Mouse (Mus musculus) heart, embryonic 14.5 days (tissue): ENCODE measurements at regions not wholly inside any gene's neighbourhood (a gene's known extent, or its start where the extent isn't known, plus 50 kb on each side); places are given as distances from the start of the nearest gene placed in this dataset.

Experiments used
- ATAC-seq: fragments of 200-750 bp; cut with Nextera tagmentation; 2 replicates; pipeline ENCODE4 v1.8.0; 2017; ENCODE audit warnings: low read depth, moderate TSS enrichment; ENCODE audit not compliant: insufficient number of reproducible peaks, insufficient read depth, low FRiP score
- H3K27ac ChIP-seq, 2 experiments: fragments of 200-500 bp in 1 of 2; fragments of 300-500 bp in 1 of 2; sonication (generic) in 1 of 2; replicated peaks in 1 of 2; 2 replicates each; pipeline ENCODE4 v1.5.1; 2012 to 2014; ENCODE audit warnings: low read depth in 2 of 2, low read length in 2 of 2, control low read depth in 1 of 2, mild to moderate bottlenecking in 1 of 2, mixed read lengths in 1 of 2; ENCODE audit not compliant: control insufficient read depth in 1 of 2, insufficient read depth in 1 of 2
- H3K27me3 ChIP-seq: fragments of 300-500 bp; sonication (generic); 2 replicates; pipeline ENCODE4 v1.6.1; 2014; ENCODE audit warnings: mild to moderate bottlenecking, low read length, control low read depth; ENCODE audit not compliant: control insufficient read depth, insufficient read depth
- H3K36me3 ChIP-seq: fragments of 300-500 bp; sonication (generic); 2 replicates; pipeline ENCODE4 v1.6.1; 2014; ENCODE audit warnings: mild to moderate bottlenecking, control low read depth, low read length, mixed read lengths; ENCODE audit not compliant: control insufficient read depth, insufficient read depth
- H3K4me1 ChIP-seq, 2 experiments: fragments of 200-500 bp in 1 of 2; fragments of 300-500 bp in 1 of 2; sonication (generic) in 1 of 2; 2 replicates each; pipeline ENCODE4 v1.6.1; 2012 to 2014; ENCODE audit warnings: low read length in 2 of 2, control low read depth in 1 of 2, mixed read lengths in 1 of 2; ENCODE audit not compliant: control insufficient read depth in 2 of 2, insufficient read depth in 2 of 2
- H3K4me2 ChIP-seq: fragments of 300-500 bp; sonication (generic); 2 replicates; pipeline ENCODE4 v1.6.1; 2014; ENCODE audit warnings: mild to moderate bottlenecking, low read length
- H3K4me3 ChIP-seq, 2 experiments: fragments of 200-500 bp in 1 of 2; fragments of 300-500 bp in 1 of 2; sonication (generic) in 1 of 2; 2 replicates each; pipeline ENCODE4 v1.5.1; 2012 to 2014; ENCODE audit warnings: low read length in 2 of 2, mild to moderate bottlenecking in 2 of 2, control low read depth in 1 of 2, low read depth in 1 of 2, moderate library complexity in 1 of 2; ENCODE audit not compliant: control insufficient read depth in 1 of 2, insufficient read depth in 1 of 2
- H3K9ac ChIP-seq: fragments of 300-500 bp; sonication (generic); 2 replicates; pipeline ENCODE4 v1.6.1; 2014; ENCODE audit warnings: mild to moderate bottlenecking, low read length
- H3K9me3 ChIP-seq: fragments of 300-500 bp; sonication (generic); 2 replicates; pipeline ENCODE4 v1.6.1; 2016; ENCODE audit warnings: low read length, control low read depth; ENCODE audit not compliant: control insufficient read depth
- WGBS: fragments of 180-500 bp; shearing (Covaris S2); extraction: QIAGEN DNeasy Blood & Tissue Kit; methylation state at CpG from one replicate; pipeline ENCODE4 v1.1.7; 2014; 5-methylcytosine and 5-hydroxymethylcytosine counted together

DNA sequence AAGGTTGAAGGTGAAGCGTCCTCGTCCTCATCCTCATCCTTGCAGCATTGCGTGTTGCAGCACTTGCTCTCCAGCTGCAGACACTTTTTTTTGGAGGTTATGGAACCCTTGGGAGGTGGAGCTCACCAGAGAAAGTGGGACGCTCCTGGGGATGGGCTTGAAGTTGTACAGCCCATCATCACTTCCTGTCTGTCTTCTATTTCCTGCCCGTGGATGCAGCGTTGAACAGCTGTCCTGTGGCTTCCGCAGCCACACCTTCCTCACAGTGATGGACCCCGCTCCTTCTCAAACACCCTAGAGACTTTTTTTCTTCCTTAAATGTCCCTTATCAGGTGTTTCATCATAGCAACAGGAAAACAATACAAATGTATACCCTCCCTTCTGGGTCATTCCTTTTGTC, 171.5 kb upstream of the Sdk2 start:
- Histone ChIP-seq H3K4me3 (no peak overlapping the region), H3K4me2 (no peak overlapping the region), H3K27ac (no peak overlapping the region), H3K4me1 (no peaks in the 10 kb centered on the region), H3K36me3 (no peaks in the 10 kb centered on the region), H3K9ac (no peak overlapping the region), H3K27me3 (no peaks in the 10 kb centered on the region), H3K9me3 (peaks cover 4% of the 10 kb centered on the region; the same call in 1 of the 2 replicates)
- ATAC-seq: no peak
- 71% methylated on average over 8 of the region's 8 CpGs for WGBS

DNA sequence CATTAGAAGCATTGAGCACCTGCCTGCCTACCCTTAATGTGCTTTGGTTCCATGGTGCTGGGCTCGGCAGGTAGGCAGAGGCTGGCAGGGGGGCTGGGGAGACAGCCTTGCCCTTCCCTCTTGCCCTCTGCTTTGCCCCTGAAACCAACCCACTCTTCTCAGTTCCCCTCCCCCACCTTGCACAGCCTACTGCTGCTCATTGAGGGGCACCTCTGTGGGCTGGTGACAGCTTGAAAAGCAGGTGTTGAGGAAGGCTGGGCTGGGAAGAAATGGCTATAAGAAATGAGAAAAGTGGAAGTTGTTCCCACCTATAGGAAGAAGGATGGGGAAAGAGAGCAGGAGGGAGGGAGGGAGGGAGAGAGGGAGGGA, 167.7 kb upstream of the Sdk2 start:
- Histone ChIP-seq H3K27me3 (no peaks in the 10 kb centered on the region), H3K4me3 (no peak overlapping the region), H3K27ac (no peak overlapping the region), H3K9me3 (peaks cover 4% of the 10 kb centered on the region; the same call in 1 of the 2 replicates), H3K4me2 (no peak overlapping the region), H3K4me1 (peaks cover 0 to 3% of the 10 kb centered on the region in 2 experiments; a peak in 1 of 4 replicates), H3K36me3 (no peaks in the 10 kb centered on the region), H3K9ac (no peak overlapping the region)
- WGBS: 67% methylated on average over 1 of the region's 1 CpGs
- ATAC-seq: no peak

DNA sequence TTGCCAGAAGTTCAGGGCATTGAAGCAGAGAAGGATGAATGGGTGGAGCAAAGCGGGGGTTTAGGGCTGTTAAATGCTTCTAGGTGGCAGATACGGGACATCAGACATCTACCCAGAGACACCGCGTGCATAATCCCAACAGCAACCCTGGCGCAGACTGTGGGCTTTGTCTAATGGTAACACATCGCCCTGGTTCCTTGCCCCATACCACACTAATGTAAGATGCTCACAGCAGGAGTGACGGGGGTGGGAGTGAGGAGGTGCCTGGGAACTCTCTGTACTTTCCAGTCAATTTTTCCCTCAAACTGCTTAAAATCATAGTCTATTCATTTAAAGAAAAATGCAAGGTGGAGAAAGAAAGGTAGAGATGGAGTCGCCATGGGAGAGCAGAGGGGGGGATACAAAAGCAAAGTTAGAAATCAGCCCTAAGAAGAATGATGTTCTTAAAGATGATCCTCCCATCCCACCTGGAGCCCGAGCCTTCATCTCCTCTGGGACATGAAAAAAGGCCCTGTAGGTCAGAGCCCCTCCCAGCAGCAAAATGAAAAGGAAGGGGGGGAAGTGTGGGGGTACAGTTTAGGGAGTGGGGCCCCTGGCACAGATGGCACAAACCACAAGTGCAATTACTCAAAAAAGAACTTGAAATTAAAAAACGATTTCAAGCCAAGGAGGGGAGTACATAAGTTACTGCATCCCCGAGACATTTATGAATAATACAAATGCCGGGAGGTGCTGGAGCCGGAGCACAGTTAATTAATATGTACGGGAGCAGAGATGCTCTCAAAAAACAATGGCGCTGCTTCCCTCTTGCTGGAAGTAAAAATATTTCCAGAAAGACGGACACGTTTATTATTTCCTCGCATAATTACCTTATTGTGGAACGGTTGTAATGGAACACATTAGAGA, 167.0 kb upstream of the Sdk2 start:
- ATAC-seq: no peak
- H3K36me3 ChIP-seq: no peaks in the 10 kb centered on the region
- WGBS: 84% methylated on average over 19 of the region's 19 CpGs
- peaks cover 0 to 3% of the 10 kb centered on the region in 2 experiments; a peak in 1 of 4 replicates for H3K4me1 ChIP-seq
- H3K4me2 ChIP-seq: no peak overlapping the region
- no peak overlapping the region for H3K4me3 ChIP-seq
- no peak overlapping the region for H3K27ac ChIP-seq
- H3K9ac ChIP-seq: no peak overlapping the region
- no peaks in the 10 kb centered on the region for H3K27me3 ChIP-seq
- H3K9me3 ChIP-seq: peaks cover 4% of the 10 kb centered on the region; the same call in 1 of the 2 replicates

DNA sequence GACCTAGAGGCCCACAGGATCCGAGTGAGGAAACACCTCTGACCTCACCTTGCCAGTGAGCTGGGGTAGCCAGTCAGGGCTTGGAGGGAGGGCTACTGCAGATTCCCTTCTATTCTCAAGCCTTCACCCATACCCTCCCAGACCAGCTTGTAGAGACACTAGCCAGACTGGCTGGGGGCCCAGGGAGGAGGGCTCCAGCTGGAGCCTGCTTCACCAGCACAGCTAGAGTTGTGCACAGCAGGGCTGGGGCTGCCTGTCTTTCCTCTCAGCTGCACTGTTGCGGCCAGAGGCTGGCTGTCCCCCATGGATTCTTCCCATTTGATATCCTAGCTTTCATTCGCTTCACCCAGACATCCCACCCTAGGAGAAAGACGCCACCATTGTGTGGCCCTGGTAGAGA, 165.0 kb upstream of the Sdk2 start:
- H3K4me1 ChIP-seq: peaks cover 0 to 3% of the 10 kb centered on the region in 2 experiments; a peak in 1 of 4 replicates
- no peaks in the 10 kb centered on the region for H3K36me3 ChIP-seq
- 79% methylated on average over 4 of the region's 4 CpGs for WGBS
- H3K9me3 ChIP-seq: peaks cover 4% of the 10 kb centered on the region; the same call in 1 of the 2 replicates
- H3K9ac ChIP-seq: no peak overlapping the region
- ATAC-seq: no peak
- H3K4me2 ChIP-seq: no peak overlapping the region
- H3K4me3 ChIP-seq: no peak overlapping the region
- H3K27me3 ChIP-seq: no peaks in the 10 kb centered on the region
- no peak overlapping the region for H3K27ac ChIP-seq

DNA sequence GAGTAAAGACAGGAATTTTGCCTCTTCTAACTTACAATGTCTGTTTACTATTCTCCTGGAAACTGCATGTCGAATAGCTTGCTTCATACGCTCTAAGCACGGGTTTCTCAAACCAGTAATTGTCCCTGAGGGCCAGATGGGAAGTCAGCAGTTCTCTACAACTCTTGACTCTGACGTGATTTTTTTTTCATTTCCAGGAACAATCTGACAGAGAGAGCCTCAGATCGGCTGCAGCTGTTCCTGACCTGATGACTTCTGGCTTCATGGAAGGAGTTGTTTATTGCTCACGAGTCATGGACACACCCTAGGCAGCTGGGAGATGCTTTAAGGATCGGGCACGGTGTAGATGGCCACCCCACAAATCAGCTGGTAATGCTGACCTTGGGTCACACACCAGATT, 162.9 kb upstream of the Sdk2 start:
- Histone ChIP-seq H3K9ac (no peak overlapping the region), H3K4me2 (no peak overlapping the region), H3K4me1 (peaks cover 0 to 3% of the 10 kb centered on the region in 2 experiments; a peak in 1 of 4 replicates), H3K27me3 (no peaks in the 10 kb centered on the region), H3K4me3 (no peak overlapping the region), H3K27ac (no peak overlapping the region), H3K9me3 (no peaks in the 10 kb centered on the region), H3K36me3 (no peaks in the 10 kb centered on the region)
- no peak for ATAC-seq
- WGBS: 65% methylated on average over 8 of the region's 8 CpGs

DNA sequence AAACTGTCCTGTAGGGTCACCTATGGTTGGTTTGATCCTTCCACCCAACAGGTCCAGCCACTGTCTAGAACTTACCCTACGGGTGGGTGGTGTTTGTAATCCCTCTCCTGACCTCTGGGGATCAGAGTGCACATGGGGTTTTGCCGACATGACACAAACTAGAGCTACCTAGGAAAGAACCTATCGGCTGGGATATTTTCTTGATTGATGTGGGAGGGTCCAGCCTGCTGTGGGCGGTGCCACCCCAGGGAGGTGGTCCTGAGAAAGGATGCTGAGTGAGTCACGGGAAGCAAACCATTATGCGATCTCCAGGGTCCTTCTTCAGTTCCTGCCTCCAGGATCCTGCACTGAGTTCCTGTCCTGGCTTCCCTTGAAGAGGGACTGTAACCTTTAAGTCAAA, 162.3 kb upstream of the Sdk2 start:
- peak overlapping the region in 1 of 2 experiments; percentile 36; a peak in 2 of 4 replicates for H3K27ac ChIP-seq
- H3K9ac ChIP-seq: no peak overlapping the region
- ATAC-seq: no peak
- H3K4me3 ChIP-seq: no peak overlapping the region
- no peak overlapping the region for H3K4me2 ChIP-seq
- no peaks in the 10 kb centered on the region for H3K27me3 ChIP-seq
- WGBS: 80% methylated on average over 6 of the region's 6 CpGs
- peaks cover 0 to 3% of the 10 kb centered on the region in 2 experiments; a peak in 1 of 4 replicates for H3K4me1 ChIP-seq
- no peaks in the 10 kb centered on the region for H3K36me3 ChIP-seq
- no peaks in the 10 kb centered on the region for H3K9me3 ChIP-seq

DNA sequence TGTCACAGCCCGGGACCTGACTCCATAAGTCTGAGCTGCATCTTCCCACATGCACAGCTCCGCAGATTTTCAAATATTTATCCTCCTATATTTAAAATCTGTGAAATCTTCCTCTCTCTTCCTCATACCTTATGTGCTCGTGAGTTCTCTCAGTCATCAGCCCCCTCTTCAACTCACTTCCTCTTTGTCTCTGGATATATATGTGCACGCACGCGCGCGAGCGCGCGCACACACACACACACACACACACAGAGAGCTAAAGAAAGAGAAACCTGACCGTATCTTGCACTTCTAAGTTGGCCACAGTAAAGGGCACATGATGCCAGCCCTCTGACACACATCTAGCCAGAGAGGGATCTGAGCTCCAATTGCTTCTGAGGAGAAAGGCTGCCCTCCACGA, 159.7 kb upstream of the Sdk2 start:
- 86% methylated on average over 13 of the region's 13 CpGs for WGBS
- H3K36me3 ChIP-seq: no peaks in the 10 kb centered on the region

More for the DNA sequence above, 159.7 kb upstream of the Sdk2 start:
- Histone ChIP-seq H3K9ac (no peak overlapping the region), H3K27ac (no peak overlapping the region), H3K4me3 (no peak overlapping the region), H3K27me3 (no peaks in the 10 kb centered on the region), H3K4me1 (peaks cover 0 to under 1% of the 10 kb centered on the region in 2 experiments; a peak in 1 of 4 replicates), H3K4me2 (no peak overlapping the region), H3K9me3 (peaks cover 5% of the 10 kb centered on the region; the same call in 1 of the 2 replicates)
- no peak for ATAC-seq
